Mouse (Mus musculus) hindbrain, embryonic 14.5 days (tissue): Measurements from ENCODE around the gene Knstrn. TPM values are rescaled to one million over a fixed set of nuclear protein-coding genes. Genes with fewer than 3 reads are reported as not detected.
A peak's percentile ranks its signal among the peaks of the same experiment; 100 is the strongest.

Source experiments
- ATAC-seq: fragments of 200-750 bp; cut with Nextera tagmentation; 2 replicates; pipeline ENCODE4 v1.8.0; 2017; ENCODE audit warnings: moderate number of reproducible peaks, mild to moderate bottlenecking, moderate TSS enrichment, moderate library complexity; ENCODE audit not compliant: low FRiP score
- DNase-seq: peaks from one replicate; pipeline ENCODE4 v3.0.0-alpha.2; 2015; ENCODE audit warnings: low spot score
- H3K27ac ChIP-seq: fragments of 300-500 bp; sonication (generic); 2 replicates; pipeline ENCODE4 v1.5.1; 2014; ENCODE audit warnings: mild to moderate bottlenecking, moderate library complexity
- H3K27me3 ChIP-seq: fragments of 300-500 bp; sonication (generic); 2 replicates; pipeline ENCODE4 v1.6.1; 2014; ENCODE audit warnings: mild to moderate bottlenecking, low read length, mixed read lengths; ENCODE audit not compliant: control insufficient read depth, insufficient read depth
- H3K36me3 ChIP-seq: fragments of 300-500 bp; sonication (generic); replicated peaks from 2 replicates; pipeline ENCODE4 v1.6.1; 2014; ENCODE audit not compliant: control insufficient read depth, insufficient read depth
- H3K4me1 ChIP-seq: fragments of 300-500 bp; sonication (generic); replicated peaks from 2 replicates; pipeline ENCODE4 v1.6.1; 2014; ENCODE audit warnings: antibody characterized with exemption, low read length, mixed read lengths; ENCODE audit not compliant: control insufficient read depth, insufficient read depth
- H3K4me2 ChIP-seq: fragments of 300-500 bp; sonication (generic); replicated peaks from 2 replicates; pipeline ENCODE4 v1.6.1; 2014; ENCODE audit warnings: mild to moderate bottlenecking, moderate library complexity
- H3K4me3 ChIP-seq: fragments of 300-500 bp; sonication (generic); replicated peaks from 2 replicates; pipeline ENCODE4 v1.5.1; 2014; ENCODE audit warnings: mild to moderate bottlenecking, low read length
- H3K9ac ChIP-seq: fragments of 300-500 bp; sonication (generic); 2 replicates; pipeline ENCODE4 v1.6.1; 2014
- H3K9me3 ChIP-seq: fragments of 300-500 bp; sonication (generic); 2 replicates; pipeline ENCODE4 v1.6.1; 2016; ENCODE audit warnings: low read length; ENCODE audit not compliant: control insufficient read depth
- WGBS: fragments of 180-500 bp; shearing (Covaris S2); extraction: QIAGEN DNeasy Blood & Tissue Kit; methylation state at CpG from one replicate; pipeline ENCODE4 v1.1.7; 2014; 5-methylcytosine and 5-hydroxymethylcytosine counted together
- polyA plus RNA-seq: library from polyadenylated mRNA; unstranded; fragments of >200 nt; fragmentation: Nextera tagmentation; extraction: Ambion mirVana; gene quantifications from 2 replicates; pipeline ENCODE4 v1.2.1, GENCODE M21; 2014

The Knstrn gene
- polyA plus RNA-seq, 1 experiment from 2014 or later: 16.1 TPM

GRCm38 (mm10) chr2:118891173-118891572 lies 77.4 kb downstream of the Knstrn start:
- ATAC-seq (no peak), DNase-seq (no peak)
- no peak overlapping the region for H3K4me3 ChIP-seq
- H3K27me3 ChIP-seq: peaks cover 31% of the 10 kb centered on the region
- H3K36me3 ChIP-seq: no peaks in the 10 kb centered on the region
- WGBS: 91% methylated on average over 4 of the region's 4 CpGs
- H3K4me1 ChIP-seq: no peaks in the 10 kb centered on the region
- H3K9me3 ChIP-seq: no peaks in the 10 kb centered on the region
- no peak overlapping the region for H3K9ac ChIP-seq
- H3K4me2 ChIP-seq: no peak overlapping the region
- H3K27ac ChIP-seq: no peak overlapping the region

- no peak for ATAC-seq
- Histone ChIP-seq H3K9ac (peak overlapping the region; percentile 29; the same call in 1 of the 2 replicates), H3K27ac (no peak overlapping the region), H3K4me1 (peaks cover 27% of the 10 kb centered on the region; the same call in 1 of the 2 replicates), H3K36me3 (no peaks in the 10 kb centered on the region), H3K4me2 (peak overlapping the region; percentile 69), H3K9me3 (no peaks in the 10 kb centered on the region), H3K27me3 (peaks cover 77% of the 10 kb centered on the region), H3K4me3 (peak overlapping the region; percentile 32)
- no peak for DNase-seq
- under 1% methylated on average over 38 of the region's 38 CpGs for WGBS
These were observed 82.4 kb downstream of the Knstrn start for GRCm38 (mm10) chr2:118895990-118896913.

DNA sequence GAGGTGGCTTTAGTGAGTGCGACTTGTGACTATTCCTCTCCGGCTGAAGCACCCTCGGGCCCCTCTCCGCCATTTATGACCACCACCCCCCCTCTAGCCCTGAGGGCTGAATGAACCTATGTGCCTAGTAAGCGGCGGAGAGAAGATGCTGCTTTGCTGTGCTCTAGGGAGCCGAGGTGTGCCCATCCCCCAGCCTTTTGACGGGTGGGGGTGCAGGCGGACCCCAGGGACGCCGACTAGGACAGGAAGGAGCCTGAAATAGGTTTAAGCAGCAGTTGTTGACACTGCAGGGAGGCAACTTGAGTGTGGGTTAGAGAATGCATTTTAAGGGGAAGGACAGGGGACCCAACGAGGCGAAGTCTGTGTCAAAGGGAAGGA lies 83.1 kb downstream of the Knstrn start:
- Histone ChIP-seq H3K9me3 (no peaks in the 10 kb centered on the region), H3K9ac (peak overlapping the region; percentile 29; the same call in 1 of the 2 replicates), H3K27me3 (peaks cover 77% of the 10 kb centered on the region), H3K36me3 (no peaks in the 10 kb centered on the region), H3K4me3 (peak overlapping the region; percentile 32), H3K27ac (no peak overlapping the region), H3K4me1 (peaks cover 27% of the 10 kb centered on the region; the same call in 1 of the 2 replicates), H3K4me2 (peak overlapping the region; percentile 69)
- ATAC-seq (no peak), DNase-seq (no peak)
- WGBS: under 1% methylated on average over 13 of the region's 13 CpGs

DNA sequence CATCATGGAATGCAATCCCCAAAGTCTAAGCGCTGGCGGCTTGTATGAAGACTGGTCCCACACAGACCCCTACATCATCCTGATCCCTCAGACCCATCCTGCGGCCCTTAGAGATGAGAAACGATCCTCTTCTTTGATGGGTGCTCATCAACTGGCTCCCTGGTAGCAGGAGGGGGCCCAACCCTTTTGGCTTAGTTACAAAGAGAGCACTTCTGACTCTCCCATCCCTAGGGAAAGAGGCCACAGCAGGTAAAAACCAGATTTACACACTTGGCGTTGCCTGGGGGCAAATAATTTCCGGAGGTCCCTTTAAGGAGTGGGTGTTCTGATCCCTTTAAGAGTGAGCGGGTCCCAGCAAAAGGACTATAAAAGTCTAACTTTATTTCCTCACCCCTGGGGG lies 83.6 kb downstream of the Knstrn start:
- no peak for DNase-seq
- 0 out of 2 replicates have a peak overlapping the region, but pooled peaks have one; percentile 32 for H3K4me3 ChIP-seq
- no peak overlapping the region for H3K9ac ChIP-seq
- H3K4me1 ChIP-seq: peaks cover 27% of the 10 kb centered on the region; the same call in 1 of the 2 replicates
- no peaks in the 10 kb centered on the region for H3K9me3 ChIP-seq
- no peak for ATAC-seq
- H3K36me3 ChIP-seq: no peaks in the 10 kb centered on the region
- peak overlapping the region; percentile 69 for H3K4me2 ChIP-seq
- no peak overlapping the region for H3K27ac ChIP-seq
- H3K27me3 ChIP-seq: peaks cover 77% of the 10 kb centered on the region
- WGBS: 4% methylated on average over 7 of the region's 7 CpGs

- Histone ChIP-seq H3K36me3 (no peaks in the 10 kb centered on the region), H3K4me3 (no peak overlapping the region), H3K4me2 (peak overlapping the region; percentile 69; the same call in 1 of the 2 replicates), H3K4me1 (peaks cover 29% of the 10 kb centered on the region; the same call in 1 of the 2 replicates), H3K27ac (no peak overlapping the region), H3K27me3 (peaks cover 74% of the 10 kb centered on the region), H3K9me3 (no peaks in the 10 kb centered on the region), H3K9ac (no peak overlapping the region)
- no peak for DNase-seq
- WGBS: 2% methylated on average over 11 of the region's 11 CpGs
- no peak for ATAC-seq
These were observed 84.0 kb downstream of the Knstrn start for GRCm38 (mm10) chr2:118897808-118898207.

DNA sequence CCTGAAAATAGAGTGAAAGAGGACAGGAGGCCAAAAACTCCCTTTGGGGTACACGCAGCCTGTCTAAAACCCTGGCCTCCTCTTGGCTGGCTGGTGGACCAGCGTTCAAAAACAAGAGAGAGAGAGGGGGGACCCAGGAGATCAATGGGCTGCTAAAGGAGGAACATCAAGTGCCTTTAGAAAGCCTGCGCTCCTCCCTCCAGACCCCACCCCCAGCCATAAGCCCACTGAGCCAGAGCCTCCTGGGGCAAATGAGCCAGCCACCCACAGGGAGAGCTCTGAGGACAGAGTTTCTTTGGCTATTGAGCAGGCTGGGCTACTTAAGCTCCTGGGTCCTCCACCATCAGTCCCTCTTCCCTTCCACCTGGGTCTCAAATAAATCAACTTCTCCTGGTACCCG lies 85.0 kb downstream of the Knstrn start:
- 4% methylated on average over 4 of the region's 4 CpGs for WGBS
- ATAC-seq (no peak), DNase-seq (no peak)
- no peaks in the 10 kb centered on the region for H3K36me3 ChIP-seq
- H3K27me3 ChIP-seq: peaks cover 70% of the 10 kb centered on the region
- no peak overlapping the region for H3K4me2 ChIP-seq
- H3K9ac ChIP-seq: no peak overlapping the region
- H3K9me3 ChIP-seq: no peaks in the 10 kb centered on the region
- H3K4me3 ChIP-seq: no peak overlapping the region
- peaks cover 38% of the 10 kb centered on the region for H3K4me1 ChIP-seq
- no peak overlapping the region for H3K27ac ChIP-seq

GRCm38 (mm10) chr2:118899306-118899705 lies 85.5 kb downstream of the Knstrn start:
- H3K4me1 ChIP-seq: peaks cover 44% of the 10 kb centered on the region
- no peak overlapping the region for H3K27ac ChIP-seq
- H3K9me3 ChIP-seq: no peaks in the 10 kb centered on the region
- H3K9ac ChIP-seq: no peak overlapping the region
- H3K4me3 ChIP-seq: no peak overlapping the region
- WGBS: 11% methylated on average over 7 of the region's 7 CpGs
- peaks cover 65% of the 10 kb centered on the region for H3K27me3 ChIP-seq
- ATAC-seq: no peak
- no peak overlapping the region for H3K4me2 ChIP-seq
- DNase-seq: no peak
- H3K36me3 ChIP-seq: no peaks in the 10 kb centered on the region

DNA sequence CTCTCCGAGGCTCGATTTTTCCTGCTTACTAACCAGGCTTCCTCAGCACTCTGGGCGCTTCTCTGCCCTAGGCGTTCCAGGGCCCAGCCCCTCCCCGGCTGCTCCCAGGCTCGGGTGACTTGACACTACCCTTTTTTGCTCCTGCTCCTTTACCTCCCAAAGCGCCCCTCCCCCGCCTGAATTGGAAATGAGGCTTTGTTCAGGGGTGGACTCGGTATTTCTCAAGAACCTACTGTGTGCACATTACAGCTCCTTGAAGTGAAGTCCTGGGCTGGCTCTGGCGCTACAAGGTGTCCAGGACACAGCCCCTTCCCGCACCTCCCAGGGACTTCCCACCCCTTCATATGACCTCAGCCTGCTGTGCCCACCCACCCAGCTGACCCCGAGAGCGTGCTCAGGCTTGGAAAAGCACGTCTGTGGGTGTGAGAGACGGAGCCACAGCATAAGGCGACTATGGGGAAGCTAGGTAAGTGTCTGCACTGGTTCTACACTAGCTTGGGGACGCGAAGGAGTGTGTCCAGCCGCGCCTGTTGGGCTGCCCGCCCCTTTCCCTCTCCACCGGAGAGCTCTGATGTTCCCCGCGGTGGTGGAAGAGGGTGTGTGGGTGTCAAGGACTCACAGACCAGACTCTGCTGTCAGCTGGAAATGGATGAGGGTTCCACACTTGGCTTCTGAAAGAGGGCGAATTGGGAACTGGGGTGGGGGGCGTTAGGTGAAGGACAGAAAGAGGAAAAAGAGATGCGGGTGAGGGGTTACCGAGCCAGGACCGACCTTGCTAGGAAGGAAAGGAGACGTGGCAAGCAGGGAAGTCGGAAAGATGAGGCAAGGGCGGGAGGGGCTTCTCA lies 86.4 kb downstream of the Knstrn start, which contains the start of gene Bahd1:
Bahd1 (plus strand) TSS at position 397 of the 845 bp plus-strand sequence.
- peak within 1 kb of the TSS; percentile 96 for H3K4me2 ChIP-seq
- no peak within 1 kb of the TSS for H3K27ac ChIP-seq
- H3K36me3 ChIP-seq: no peaks in the 10 kb centered on the region
- H3K9ac ChIP-seq: peak within 1 kb of the TSS; percentile 55
- WGBS: under 1% methylated on average over 32 of the region's 32 CpGs
- peaks cover 56% of the 10 kb centered on the region for H3K27me3 ChIP-seq
- DNase-seq: no peak
- no peak for ATAC-seq
- peak within 1 kb of the TSS; percentile 90 for H3K4me3 ChIP-seq
- peaks cover 53% of the 10 kb centered on the region for H3K4me1 ChIP-seq
- H3K9me3 ChIP-seq: no peaks in the 10 kb centered on the region

GRCm38 (mm10) chr2:118900826-118901140 lies 87.0 kb downstream of the Knstrn start:
- Histone ChIP-seq H3K4me3 (peak overlapping the region; percentile 90), H3K9me3 (no peaks in the 10 kb centered on the region), H3K27me3 (peaks cover 50% of the 10 kb centered on the region), H3K27ac (no peak overlapping the region), H3K4me1 (peaks cover 58% of the 10 kb centered on the region), H3K4me2 (peak overlapping the region; percentile 96), H3K9ac (peak overlapping the region; percentile 55), H3K36me3 (no peaks in the 10 kb centered on the region)
- ATAC-seq (no peak; the same call in 1 of the 2 replicates), DNase-seq (no peak)
- 0% methylated on average over 11 of the region's 11 CpGs for WGBS
